Mouse (Mus musculus) left cerebral cortex, adult 18-20 months (tissue): ENCODE data around the gene Dkc1. TPM values are rescaled to one million over a fixed set of nuclear protein-coding genes. Genes with fewer than 3 reads are reported as not detected.

Source experiments
- DNase-seq, 2 experiments: peaks; one replicate each; pipeline ENCODE4 v3.0.0; 2021 to 2022; ENCODE audit warnings: low spot score in 2 of 2, mixed read lengths in 1 of 2
- long read RNA-seq, 2 experiments: library from polyadenylated mRNA; stranded (forward); transcript quantifications; one replicate each; pipeline ENCODE4 v2.0.0; 2021
- total RNA-seq, 2 experiments: library from RNA; stranded (reverse); gene quantifications; 2 replicates each; pipeline ENCODE4 v1.2.3; 2021

Dkc1 gene
- total RNA-seq, result 10 to 100 TPM; 34.1 to 40.0 TPM
- long read RNA-seq, experiment 1, transcript Dkc1-201 (15 exons, 2,804 nt), result major isoform, 21 of 32 reads
- long read RNA-seq, experiment 1, partial matches to known transcripts, result 9 of 32 reads
- long read RNA-seq, experiment 1, other reads (novel, unspliced or antisense), result 2 of 32 reads
- long read RNA-seq, experiment 2, transcript Dkc1-201 (15 exons, 2,804 nt), result major isoform, 23 of 43 reads
- long read RNA-seq, experiment 2, partial matches to known transcripts, result 5 of 43 reads
- long read RNA-seq, experiment 2, other reads (novel, unspliced or antisense), result 15 of 43 reads

- DNase-seq, result peak; percentile 79 to 86
Measured at GRCm38 (mm10) chrX:75095369-75096162, at the start of gene Dkc1. TSS of gene Dkc1 (plus strand) at chrX:75095854.

- no peak for DNase-seq
Measured at GRCm38 (mm10) chrX:75045931-75046330, 49.7 kb upstream of the Dkc1 start.

GRCm38 (mm10) chrX:75046921-75047635 lies 48.6 kb upstream of the Dkc1 start:
- DNase-seq, result no peak

- DNase-seq, result no peak
Measured at GRCm38 (mm10) chrX:75056120-75056775, 39.4 kb upstream of the Dkc1 start.

GRCm38 (mm10) chrX:75082351-75082750 lies 13.3 kb upstream of the Dkc1 start:
- DNase-seq, result no peak

- DNase-seq, result peak; percentile 4 to 9
Measured at GRCm38 (mm10) chrX:75083982-75084773, 11.5 kb upstream of the Dkc1 start.

- peak; percentile 5 to 36 for DNase-seq
Measured at GRCm38 (mm10) chrX:75084774-75085508, 10.7 kb upstream of the Dkc1 start, which contains the start of gene Gab3. TSS of gene Gab3 (minus strand) at chrX:75085458.

GRCm38 (mm10) chrX:75085654-75086053 lies 10.0 kb upstream of the Dkc1 start:
- DNase-seq, result no peak

- no peak for DNase-seq
Measured at GRCm38 (mm10) chrX:75096163-75096770, 613 bp downstream of the Dkc1 start.

- DNase-seq, result no peak
Measured at GRCm38 (mm10) chrX:75098799-75099198, 3.1 kb downstream of the Dkc1 start.

- DNase-seq, result no peak
Measured at GRCm38 (mm10) chrX:75102293-75102692, 6.6 kb downstream of the Dkc1 start.

- no peak for DNase-seq
Measured at GRCm38 (mm10) chrX:75115550-75115949, 19.9 kb downstream of the Dkc1 start.

- DNase-seq, result no peak
Measured at GRCm38 (mm10) chrX:75125606-75126005, 30.0 kb downstream of the Dkc1 start.

- no peak for DNase-seq
Measured at GRCm38 (mm10) chrX:75126893-75127292, 31.2 kb downstream of the Dkc1 start.

GRCm38 (mm10) chrX:75128333-75128980 lies 32.8 kb downstream of the Dkc1 start:
- no peak for DNase-seq

GRCm38 (mm10) chrX:75129474-75129873 lies 33.8 kb downstream of the Dkc1 start:
- DNase-seq, result no peak

- peak; percentile 42 to 65 for DNase-seq
Measured at GRCm38 (mm10) chrX:75130467-75131160, 35.0 kb downstream of the Dkc1 start, which contains the start of gene Mpp1. TSS of gene Mpp1 (minus strand) at chrX:75131016.

- no peak for DNase-seq
Measured at GRCm38 (mm10) chrX:75136938-75137337, 41.3 kb downstream of the Dkc1 start.
